Mouse (Mus musculus) myocyte (in vitro differentiated cells): Measurements from ENCODE around the gene Nat9.

Experiments used
- CEBPB ChIP-seq: IDR thresholded peaks from 2 replicates; pipeline ENCODE4 v1.6.1; 2011; ENCODE audit warnings: mild to moderate bottlenecking, moderate library complexity; ENCODE audit not compliant: poor library complexity, insufficient read depth, severe bottlenecking
- E2F4 ChIP-seq: IDR thresholded peaks from one replicate; pipeline ENCODE4 v1.6.1; 2011; ENCODE audit warnings: mild to moderate bottlenecking, control low read depth, moderate library complexity; ENCODE audit not compliant: insufficient read depth
- MAX ChIP-seq: IDR thresholded peaks from one replicate; pipeline ENCODE4 v1.6.1; 2011; ENCODE audit warnings: low read depth, mild to moderate bottlenecking, control low read depth
- MYOG ChIP-seq, 3 experiments: IDR thresholded peaks; one replicate each; pipeline ENCODE4 v1.6.1; 2011; ENCODE audit warnings: control low read depth in 2 of 3, low read depth in 2 of 3, mild to moderate bottlenecking in 2 of 3; ENCODE audit not compliant: insufficient read length in 2 of 3, control insufficient read depth in 1 of 3, insufficient read depth in 1 of 3
- POLR2A ChIP-seq: IDR thresholded peaks from one replicate; pipeline ENCODE4 v1.6.1; 2011; ENCODE audit warnings: low read depth, mild to moderate bottlenecking, control low read depth, moderate library complexity; ENCODE audit not compliant: insufficient read length
- POLR2AphosphoS2 ChIP-seq: IDR thresholded peaks from one replicate; pipeline ENCODE4 v1.6.1; 2011; ENCODE audit warnings: low read depth, control low read depth; ENCODE audit not compliant: insufficient read length
- REST ChIP-seq: IDR thresholded peaks from one replicate; pipeline ENCODE4 v1.6.1; 2011; ENCODE audit warnings: mild to moderate bottlenecking, control low read depth, moderate library complexity; ENCODE audit not compliant: insufficient read depth, insufficient read length
- TCF12 ChIP-seq: IDR thresholded peaks from one replicate; pipeline ENCODE4 v1.6.1; 2011; ENCODE audit warnings: mild to moderate bottlenecking, control low read depth; ENCODE audit not compliant: poor library complexity, insufficient read depth, severe bottlenecking
- USF1 ChIP-seq: IDR thresholded peaks from one replicate; pipeline ENCODE4 v1.6.1; 2011; ENCODE audit warnings: low read depth, mild to moderate bottlenecking, control low read depth, moderate library complexity

DNA sequence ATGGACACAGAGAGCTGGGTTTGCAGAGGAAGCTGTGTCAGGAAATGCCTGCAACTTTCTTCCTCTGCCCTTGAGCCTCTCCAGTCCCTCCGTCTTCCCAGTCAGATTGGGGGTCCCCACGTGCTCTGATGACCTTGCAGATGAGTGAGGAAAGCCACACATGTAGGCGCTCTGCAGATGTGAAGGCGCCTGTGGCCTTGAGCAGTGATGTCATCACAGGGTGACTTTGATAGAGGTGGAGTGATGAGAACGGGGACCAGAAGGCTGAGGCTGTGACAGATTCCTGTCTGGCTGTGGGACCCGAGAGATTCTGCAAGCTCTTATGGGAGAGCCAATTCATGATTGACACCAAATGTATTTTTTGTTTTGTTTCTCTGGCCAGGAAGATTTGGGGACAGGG is 36.2 kb upstream of the Nat9 start:
- TF ChIP-seq MAX (no peak), POLR2A (no peak), POLR2AphosphoS2 (no peak), E2F4 (no peak), MYOG (IDR thresholded peaks at IDR 0.05; ENCODE audit: control insufficient read depth in 1 of 3, insufficient read depth in 1 of 3, insufficient read length in 2 of 3, low read depth in 2 of 3) (no peak), USF1 (no peak), TCF12 (no peak), CEBPB (no peak), REST (no peak)
